Mouse (Mus musculus): ENCODE data around the gene Nfkbil1. TPM values are rescaled to one million over a fixed set of nuclear protein-coding genes. Genes with fewer than 3 reads are reported as not detected.

Gene Nfkbil1
- polyA plus RNA-seq, 1 experiment = 34.2 TPM

DNA sequence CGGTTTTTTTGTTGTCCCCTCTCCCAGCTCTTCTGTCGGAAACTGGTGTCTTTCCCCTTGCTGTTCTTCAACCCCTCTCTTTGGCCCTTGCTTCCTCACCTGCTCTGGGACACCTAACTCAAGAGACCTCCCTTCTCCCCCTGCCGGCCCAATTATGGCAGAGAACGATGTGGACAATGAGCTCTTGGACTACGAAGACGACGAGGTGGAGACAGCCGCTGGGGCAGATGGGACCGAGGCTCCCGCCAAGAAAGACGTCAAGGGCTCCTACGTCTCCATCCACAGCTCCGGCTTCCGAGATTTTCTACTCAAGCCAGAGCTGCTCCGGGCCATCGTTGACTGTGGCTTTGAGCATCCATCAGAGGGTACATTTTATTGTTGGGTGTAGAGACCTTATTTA is 7.5 kb upstream of the Nfkbil1 start:
- WGBS = 3% methylated on average over 16 of the region's 16 CpGs

DNA sequence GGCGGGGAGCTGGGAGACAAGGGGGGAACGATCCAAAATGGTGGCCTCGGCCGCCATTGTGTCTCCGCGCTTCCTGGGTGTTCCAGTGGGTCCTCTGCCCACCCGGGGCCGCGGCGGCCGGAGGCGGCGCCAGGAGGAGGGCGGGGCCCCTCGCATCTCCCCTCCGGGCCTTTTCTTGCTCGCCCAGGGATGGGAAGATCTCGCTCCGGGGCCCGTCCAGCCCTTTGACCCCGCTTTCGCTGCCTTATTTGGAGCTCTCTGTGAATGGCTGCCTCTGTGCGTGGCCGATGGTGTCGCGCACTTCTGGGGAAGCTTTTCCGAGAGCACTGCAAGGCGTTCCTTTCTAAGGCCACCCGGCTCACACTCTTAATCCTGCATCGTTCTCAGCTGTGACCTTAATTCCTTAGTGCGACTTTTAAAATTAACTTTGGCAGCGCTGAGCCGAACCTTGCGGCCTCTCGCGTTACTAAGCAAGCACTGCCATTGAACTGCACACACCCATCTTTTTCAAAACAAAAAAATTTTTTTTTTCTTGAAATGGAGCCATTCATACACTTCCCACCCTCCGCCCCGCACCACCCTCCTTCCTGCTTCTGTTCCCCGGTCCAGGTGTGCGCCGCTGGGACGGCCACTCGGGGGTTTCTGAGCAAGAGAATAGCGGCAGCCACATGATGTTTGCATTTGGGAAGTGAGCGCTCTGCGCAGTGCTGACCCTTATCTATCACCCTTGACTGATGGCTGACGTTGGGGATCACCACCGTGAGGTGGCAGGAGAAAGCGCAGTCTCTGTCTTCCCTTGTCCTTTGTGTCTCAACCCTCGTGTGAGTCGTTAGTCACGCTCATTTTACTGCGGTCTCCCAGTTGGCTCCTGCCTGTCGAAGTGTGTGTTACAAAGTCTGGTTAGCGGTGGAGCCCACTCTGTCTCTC is 6.7 kb upstream of the Nfkbil1 start:
- Histone ChIP-seq H3K27me3 (ENCODE audit: control insufficient read depth, insufficient read depth, low read length) (no peaks in the 10 kb centered on the region), H3K4me3 (ENCODE audit: control insufficient read depth, insufficient read depth, low read length) (peak overlapping the region; percentile 70), H3K36me3 (ENCODE audit: control insufficient read depth, insufficient read depth, low read length) (peaks cover 42% of the 10 kb centered on the region), H3K27ac (ENCODE audit: control insufficient read depth, insufficient read depth, low read length) (peak overlapping the region; percentile 87), H3K4me1 (replicated peaks; ENCODE audit: control insufficient read depth, insufficient read depth, low read length) (peaks cover 35% of the 10 kb centered on the region)
- DNase-seq = peak; percentile 49
- under 1% methylated on average over 55 of the region's 55 CpGs for WGBS
- TF ChIP-seq CTCF (IDR thresholded peaks at IDR 0.05; ENCODE audit: borderline replicate concordance, control insufficient read depth, extremely low read depth, insufficient read depth, low read length, poor library complexity) = no peak
- TF ChIP-seq POLR2A (IDR thresholded peaks at IDR 0.05; ENCODE audit: control insufficient read depth, extremely low read depth, insufficient read depth, low read length, poor library complexity) = no peak

More for the DNA sequence above, 7.5 kb upstream of the Nfkbil1 start:
- TF ChIP-seq CTCF (IDR thresholded peaks at IDR 0.05; ENCODE audit: borderline replicate concordance, control insufficient read depth, extremely low read depth, insufficient read depth, low read length, poor library complexity) (no peak), POLR2A (IDR thresholded peaks at IDR 0.05; ENCODE audit: control insufficient read depth, extremely low read depth, insufficient read depth, low read length, poor library complexity) (no peak)
- Histone ChIP-seq H3K27me3 (ENCODE audit: control insufficient read depth, insufficient read depth, low read length) (no peaks in the 10 kb centered on the region), H3K27ac (ENCODE audit: control insufficient read depth, insufficient read depth, low read length) (peak overlapping the region; percentile 87; the same call in 1 of the 2 replicates), H3K36me3 (ENCODE audit: control insufficient read depth, insufficient read depth, low read length) (peaks cover 50% of the 10 kb centered on the region), H3K4me1 (replicated peaks; ENCODE audit: control insufficient read depth, insufficient read depth, low read length) (peaks cover 35% of the 10 kb centered on the region), H3K4me3 (ENCODE audit: control insufficient read depth, insufficient read depth, low read length) (peak overlapping the region; percentile 70)
- no peak for DNase-seq

DNA sequence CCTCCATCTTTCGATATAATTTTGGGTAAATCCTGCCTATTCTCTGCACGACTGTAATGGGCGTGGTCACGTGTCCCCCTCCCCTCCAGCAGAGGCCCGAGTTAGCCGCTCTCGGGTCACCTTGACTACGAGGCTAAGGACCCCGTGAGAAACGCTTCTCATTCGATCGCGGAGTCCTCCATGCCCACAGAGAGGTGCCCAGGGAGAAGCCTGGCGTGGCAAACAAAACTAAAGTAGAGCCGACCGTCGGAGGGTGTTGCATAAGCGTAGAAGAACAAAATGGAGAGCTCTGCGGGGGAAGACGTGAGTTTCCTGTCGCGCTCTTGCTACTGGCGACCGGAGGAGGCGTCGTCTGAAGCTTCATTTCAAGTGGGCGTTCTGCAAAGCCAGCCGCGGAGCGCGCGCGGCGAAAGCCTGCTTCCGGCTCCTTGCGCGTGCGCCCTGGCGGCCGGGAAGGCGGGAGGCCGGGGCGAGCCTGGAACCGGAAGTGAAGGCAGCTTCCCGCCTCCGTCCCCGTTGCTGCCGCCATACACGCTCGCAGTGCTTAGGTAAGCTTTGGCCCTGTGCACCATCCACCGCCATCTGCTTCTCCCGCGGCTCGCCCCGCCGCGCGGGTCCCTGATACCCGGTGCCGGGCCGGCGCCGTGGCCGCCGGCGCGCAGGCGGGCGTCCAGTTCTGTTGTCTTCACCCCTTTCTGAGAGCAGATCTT is 5.9 kb upstream of the Nfkbil1 start, which contains the start of gene Ddx39b:
TSS of gene Ddx39b (plus strand) at position 442 of the 710 bp plus-strand sequence.
- under 1% methylated on average over 67 of the region's 69 CpGs for WGBS
- Histone ChIP-seq H3K4me3 (ENCODE audit: control insufficient read depth, insufficient read depth, low read length) (peak within 1 kb of the TSS; percentile 70), H3K27ac (ENCODE audit: control insufficient read depth, insufficient read depth, low read length) (peak within 1 kb of the TSS; percentile 90), H3K27me3 (ENCODE audit: control insufficient read depth, insufficient read depth, low read length) (no peaks in the 10 kb centered on the region), H3K4me1 (replicated peaks; ENCODE audit: control insufficient read depth, insufficient read depth, low read length) (peaks cover 36% of the 10 kb centered on the region), H3K36me3 (ENCODE audit: control insufficient read depth, insufficient read depth, low read length) (peaks cover 34% of the 10 kb centered on the region)
- peak; percentile 94 for DNase-seq
- TF ChIP-seq CTCF (IDR thresholded peaks at IDR 0.05; ENCODE audit: borderline replicate concordance, control insufficient read depth, extremely low read depth, insufficient read depth, low read length, poor library complexity) (peak; percentile 43; the same call in 1 of the 2 replicates), POLR2A (IDR thresholded peaks at IDR 0.05; ENCODE audit: control insufficient read depth, extremely low read depth, insufficient read depth, low read length, poor library complexity) (peak; percentile 84)

DNA sequence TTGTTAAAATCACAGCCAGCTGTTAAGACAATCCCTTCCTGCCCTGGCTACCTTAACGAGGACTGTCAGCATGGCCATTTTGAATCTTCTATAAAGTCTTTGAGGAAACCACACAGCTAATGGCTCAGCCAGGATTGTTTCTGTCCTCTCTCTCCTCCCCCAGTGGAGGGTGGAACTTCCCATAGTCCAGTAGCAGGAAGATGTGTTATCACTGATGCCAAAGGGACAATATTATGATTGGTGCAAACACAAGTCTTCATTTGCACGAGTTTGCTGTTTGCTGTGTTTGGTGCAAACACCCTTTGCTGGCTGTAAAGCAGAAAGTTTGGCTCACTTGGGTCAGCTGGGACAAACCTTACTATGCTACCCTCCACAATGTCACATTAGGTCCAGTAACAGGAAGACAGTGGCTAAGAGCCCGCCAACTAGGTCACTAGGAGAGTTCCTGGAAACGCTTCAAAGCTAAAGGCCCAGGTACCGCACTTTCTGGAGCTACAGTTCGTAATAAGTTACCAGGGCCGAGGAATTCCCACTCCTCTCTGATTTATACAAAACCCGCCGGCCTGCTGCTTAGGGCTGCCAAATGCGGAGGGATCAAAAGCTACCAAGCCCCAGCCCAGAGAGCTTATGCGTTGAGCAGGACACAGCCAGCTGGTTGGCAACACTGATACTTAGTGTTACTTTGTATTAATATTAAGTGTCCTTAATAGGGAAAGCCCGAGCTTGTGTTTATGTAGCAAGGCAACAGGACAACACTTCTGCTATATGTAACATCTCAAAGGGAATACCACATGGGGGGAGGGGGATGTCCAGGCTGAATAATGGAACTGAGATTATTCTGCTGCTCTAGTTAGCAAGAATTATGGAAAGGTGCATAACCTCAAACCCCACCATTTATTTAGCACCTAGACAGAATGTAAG is 5.1 kb upstream of the Nfkbil1 start:
- 55% methylated on average over 12 of the region's 12 CpGs for WGBS
- H3K27me3 ChIP-seq (ENCODE audit: control insufficient read depth, insufficient read depth, low read length) = no peaks in the 10 kb centered on the region
- DNase-seq = no peak
- peak overlapping the region; percentile 90 for H3K27ac ChIP-seq (ENCODE audit: control insufficient read depth, insufficient read depth, low read length)
- TF ChIP-seq CTCF (IDR thresholded peaks at IDR 0.05; ENCODE audit: borderline replicate concordance, control insufficient read depth, extremely low read depth, insufficient read depth, low read length, poor library complexity) (no peak), POLR2A (IDR thresholded peaks at IDR 0.05; ENCODE audit: control insufficient read depth, extremely low read depth, insufficient read depth, low read length, poor library complexity) (no peak)
- H3K36me3 ChIP-seq (ENCODE audit: control insufficient read depth, insufficient read depth, low read length) = peaks cover 26% of the 10 kb centered on the region
- peaks cover 30% of the 10 kb centered on the region for H3K4me1 ChIP-seq (replicated peaks; ENCODE audit: control insufficient read depth, insufficient read depth, low read length)
- peak overlapping the region; percentile 47; the same call in 1 of the 2 replicates for H3K4me3 ChIP-seq (ENCODE audit: control insufficient read depth, insufficient read depth, low read length)

DNA sequence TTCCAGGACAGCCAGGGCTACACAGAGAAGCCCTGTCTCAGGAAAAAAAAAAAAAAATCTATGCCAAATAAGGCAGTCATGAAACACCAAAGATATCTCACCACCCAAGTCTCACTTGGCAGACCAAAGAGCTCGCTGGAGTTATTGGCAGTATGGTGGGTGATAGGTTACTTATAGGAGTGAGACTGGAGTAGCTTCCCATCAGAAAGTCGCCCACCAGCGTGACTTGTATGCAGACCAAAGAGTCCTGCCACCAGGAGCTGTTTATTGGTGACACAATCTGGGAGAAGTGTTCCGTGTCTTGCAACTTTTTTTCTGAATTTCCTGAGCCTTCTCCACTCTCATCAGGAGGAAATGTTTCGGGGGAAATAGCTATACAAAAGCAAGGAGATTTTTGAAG is 4.1 kb upstream of the Nfkbil1 start:
- H3K36me3 ChIP-seq (ENCODE audit: control insufficient read depth, insufficient read depth, low read length) = peaks cover 16% of the 10 kb centered on the region
- TF ChIP-seq CTCF (IDR thresholded peaks at IDR 0.05; ENCODE audit: borderline replicate concordance, control insufficient read depth, extremely low read depth, insufficient read depth, low read length, poor library complexity) (no peak), POLR2A (IDR thresholded peaks at IDR 0.05; ENCODE audit: control insufficient read depth, extremely low read depth, insufficient read depth, low read length, poor library complexity) (no peak)
- H3K27ac ChIP-seq (ENCODE audit: control insufficient read depth, insufficient read depth, low read length) = no peak overlapping the region
- H3K4me3 ChIP-seq (ENCODE audit: control insufficient read depth, insufficient read depth, low read length) = no peak overlapping the region
- no peaks in the 10 kb centered on the region for H3K27me3 ChIP-seq (ENCODE audit: control insufficient read depth, insufficient read depth, low read length)
- peaks cover 27% of the 10 kb centered on the region for H3K4me1 ChIP-seq (replicated peaks; ENCODE audit: control insufficient read depth, insufficient read depth, low read length)
- no peak for DNase-seq
- 93% methylated on average over 5 of the region's 5 CpGs for WGBS

All from thymus, adult 2 months (tissue).